Mouse (Mus musculus): ENCODE results near the gene Prrc2b. TPM values are rescaled to one million over a fixed set of nuclear protein-coding genes. Genes with fewer than 3 reads are reported as not detected.

The Prrc2b gene
- polyA plus RNA-seq, 1 experiment from 2014 or later: 60.0 TPM

DNA sequence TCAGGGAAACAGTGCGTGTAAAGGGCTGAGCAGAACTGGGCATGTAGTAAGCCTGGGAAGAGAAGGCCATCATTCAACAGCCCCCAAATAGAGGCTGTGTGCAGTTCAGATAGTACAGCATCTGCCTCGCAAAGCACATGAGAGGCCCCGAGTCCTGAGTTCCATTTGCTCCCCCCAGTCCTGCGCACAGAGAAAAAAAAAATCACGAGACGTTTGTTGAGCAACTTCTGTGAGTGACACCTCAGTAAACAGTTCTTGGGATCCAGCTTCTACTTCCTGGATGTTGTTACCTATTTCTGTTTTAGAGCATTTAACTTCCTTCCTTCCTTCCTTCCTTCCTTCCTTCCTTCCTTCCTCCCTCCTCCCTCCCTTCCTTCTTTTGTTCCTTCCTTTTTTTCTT is 9.3 kb upstream of the Prrc2b start:
- DNase-seq (ENCODE audit: low spot score): no peak
- no peaks in the 10 kb centered on the region for H3K9me3 ChIP-seq

DNA sequence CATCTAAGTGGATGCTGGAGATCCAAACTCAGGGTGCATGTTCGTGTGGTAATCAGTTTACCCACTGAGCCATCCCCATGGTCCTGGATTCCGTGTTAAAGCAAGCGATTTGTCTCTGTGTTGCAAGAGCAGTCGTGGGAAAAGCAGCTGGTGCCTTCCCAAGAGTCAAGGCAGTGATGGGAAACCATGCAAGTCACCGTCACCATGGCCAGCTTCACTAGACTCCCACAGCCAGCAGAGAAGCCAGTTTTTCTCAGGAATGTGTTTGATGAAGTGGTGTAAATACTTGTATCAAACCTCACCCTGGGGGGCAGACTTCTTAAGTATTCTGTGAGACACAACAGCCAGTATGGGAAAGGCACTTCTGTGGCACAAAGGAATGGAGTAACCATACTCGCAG is 8.5 kb upstream of the Prrc2b start:
- Histone ChIP-seq H3K27me3 (replicated peaks; ENCODE audit: low read depth, poor library complexity, severe bottlenecking) (no peaks in the 10 kb centered on the region), H3K4me1 (peaks cover 6% of the 10 kb centered on the region), H3K4me3 (no peak overlapping the region), H3K36me3 (replicated peaks) (no peaks in the 10 kb centered on the region), H3K9me3 (no peaks in the 10 kb centered on the region), H3K27ac (replicated peaks) (no peak overlapping the region)
- no peak for DNase-seq (ENCODE audit: low spot score)
- WGBS: 73% methylated on average over 6 of the region's 6 CpGs

More for the DNA sequence above, 9.3 kb upstream of the Prrc2b start:
- peaks cover 12% of the 10 kb centered on the region for H3K4me1 ChIP-seq
- WGBS: 79% methylated on average over 6 of the region's 6 CpGs
- no peak overlapping the region for H3K27ac ChIP-seq (replicated peaks)
- H3K36me3 ChIP-seq (replicated peaks): no peaks in the 10 kb centered on the region
- no peaks in the 10 kb centered on the region for H3K27me3 ChIP-seq (replicated peaks; ENCODE audit: low read depth, poor library complexity, severe bottlenecking)
- H3K4me3 ChIP-seq: no peak overlapping the region

GRCm38 (mm10) chr2:32144633-32145032 is 6.2 kb upstream of the Prrc2b start:
- 89% methylated on average over 5 of the region's 5 CpGs for WGBS
- Histone ChIP-seq H3K36me3 (replicated peaks) (no peaks in the 10 kb centered on the region), H3K4me1 (0 out of 2 replicates have a peak, but pooled peaks cover 4% of the 10 kb centered on the region), H3K4me3 (no peak overlapping the region), H3K27me3 (replicated peaks; ENCODE audit: low read depth, poor library complexity, severe bottlenecking) (no peaks in the 10 kb centered on the region), H3K9me3 (no peaks in the 10 kb centered on the region), H3K27ac (replicated peaks) (no peak overlapping the region)
- no peak for DNase-seq (ENCODE audit: low spot score)

- H3K27me3 ChIP-seq (replicated peaks; ENCODE audit: low read depth, poor library complexity, severe bottlenecking): no peaks in the 10 kb centered on the region
- H3K36me3 ChIP-seq (replicated peaks): no peaks in the 10 kb centered on the region
- H3K4me3 ChIP-seq: no peak overlapping the region
- no peak overlapping the region for H3K27ac ChIP-seq (replicated peaks)
- H3K9me3 ChIP-seq: no peaks in the 10 kb centered on the region
- DNase-seq (ENCODE audit: low spot score): no peak
- H3K4me1 ChIP-seq: peaks cover 10% of the 10 kb centered on the region
- 75% methylated on average over 5 of the region's 5 CpGs for WGBS
Measured at GRCm38 (mm10) chr2:32146617-32147162, 4.2 kb upstream of the Prrc2b start.

GRCm38 (mm10) chr2:32150135-32150534 is 747 bp upstream of the Prrc2b start:
- Histone ChIP-seq H3K27ac (replicated peaks) (peak overlapping the region; percentile 100), H3K4me1 (peaks cover 42% of the 10 kb centered on the region)
- WGBS: 13% methylated on average over 1 of the region's 1 CpGs

DNA sequence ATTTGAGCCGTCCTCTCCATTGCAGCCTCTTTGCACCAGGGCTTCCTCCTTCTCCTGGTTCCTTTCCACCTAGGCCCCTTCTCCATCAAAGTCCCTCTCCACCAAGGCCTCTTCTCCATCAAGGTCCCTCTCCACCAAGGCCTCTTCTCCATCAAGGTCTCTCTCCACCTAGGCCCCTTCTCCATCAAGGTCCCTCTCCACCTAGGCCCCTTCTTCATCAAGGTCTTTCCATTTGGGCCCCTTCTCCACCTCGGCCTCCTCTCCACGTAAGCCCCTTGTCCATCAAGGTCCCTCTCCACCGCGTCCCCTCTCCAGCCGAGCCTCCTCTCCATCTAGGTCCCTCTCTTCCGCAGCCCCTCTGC is 339 bp upstream of the Prrc2b start:
- Histone ChIP-seq H3K27me3 (replicated peaks; ENCODE audit: low read depth, poor library complexity, severe bottlenecking) (no peaks in the 10 kb centered on the region), H3K4me1 (peaks cover 47% of the 10 kb centered on the region), H3K4me3 (peak overlapping the region; percentile 96), H3K27ac (replicated peaks) (peak overlapping the region; percentile 100), H3K9me3 (no peaks in the 10 kb centered on the region), H3K36me3 (replicated peaks) (no peaks in the 10 kb centered on the region; the same call in 1 of the 2 replicates)
- 7% methylated on average over 7 of the region's 7 CpGs for WGBS
- no peak for DNase-seq (ENCODE audit: low spot score)

More at GRCm38 (mm10) chr2:32150135-32150534, 747 bp upstream of the Prrc2b start:
- no peak for DNase-seq (ENCODE audit: low spot score)
- Histone ChIP-seq H3K9me3 (no peaks in the 10 kb centered on the region), H3K36me3 (replicated peaks) (no peaks in the 10 kb centered on the region; the same call in 1 of the 2 replicates), H3K4me3 (peak overlapping the region; percentile 96), H3K27me3 (replicated peaks; ENCODE audit: low read depth, poor library complexity, severe bottlenecking) (no peaks in the 10 kb centered on the region)

DNA sequence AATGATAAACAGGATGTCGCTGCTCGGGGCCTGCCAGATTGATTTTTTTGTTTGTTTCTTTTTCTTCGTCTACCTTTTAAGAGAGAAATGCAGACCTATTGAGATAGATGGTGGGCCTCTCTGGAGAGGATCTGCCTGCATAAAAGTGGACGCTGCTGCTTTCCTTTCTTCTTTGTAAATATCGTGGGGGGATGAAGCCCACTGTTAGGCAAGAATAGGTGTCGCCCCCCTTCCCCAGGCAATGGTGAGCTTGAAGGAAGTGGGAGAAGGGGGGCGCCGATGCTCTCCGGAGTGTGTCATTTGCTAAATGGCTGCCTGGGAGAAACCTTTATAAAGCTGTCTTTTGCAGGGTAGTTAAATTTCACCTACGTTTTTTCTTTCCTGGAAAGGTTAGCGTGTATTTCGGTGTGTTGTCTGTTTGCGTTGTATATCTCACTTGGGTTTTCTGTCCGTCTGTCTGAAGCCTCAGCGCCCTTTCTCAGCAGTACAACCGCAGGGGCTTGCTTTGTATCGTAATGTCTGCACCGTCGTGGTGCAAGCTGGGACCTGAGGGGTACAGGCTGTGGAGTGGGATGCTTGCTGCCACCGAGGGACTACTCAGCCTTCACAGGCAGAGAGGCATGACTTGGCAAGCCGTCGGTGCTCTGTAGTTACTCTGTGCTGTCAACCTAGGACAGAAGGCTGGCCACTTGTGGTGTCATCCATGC is 931 bp downstream of the Prrc2b start:
- WGBS: under 1% methylated on average over 22 of the region's 22 CpGs
- peaks cover 59% of the 10 kb centered on the region for H3K4me1 ChIP-seq
- no peaks in the 10 kb centered on the region for H3K9me3 ChIP-seq
- H3K36me3 ChIP-seq (replicated peaks): no peaks in the 10 kb centered on the region; the same call in 1 of the 2 replicates
- DNase-seq (ENCODE audit: low spot score): peak; percentile 60
- H3K4me3 ChIP-seq: peak overlapping the region; percentile 96
- no peaks in the 10 kb centered on the region for H3K27me3 ChIP-seq (replicated peaks; ENCODE audit: low read depth, poor library complexity, severe bottlenecking)
- H3K27ac ChIP-seq (replicated peaks): peak overlapping the region; percentile 100

GRCm38 (mm10) chr2:32152367-32153034 is 1.6 kb downstream of the Prrc2b start:
- no peak for DNase-seq (ENCODE audit: low spot score)
- Histone ChIP-seq H3K4me1 (peaks cover 66% of the 10 kb centered on the region), H3K27me3 (replicated peaks; ENCODE audit: low read depth, poor library complexity, severe bottlenecking) (no peaks in the 10 kb centered on the region), H3K27ac (replicated peaks) (peak overlapping the region; percentile 100), H3K9me3 (no peaks in the 10 kb centered on the region), H3K4me3 (peak overlapping the region; percentile 96), H3K36me3 (replicated peaks) (no peaks in the 10 kb centered on the region; the same call in 1 of the 2 replicates)
- WGBS: 24% methylated on average over 12 of the region's 12 CpGs

DNA sequence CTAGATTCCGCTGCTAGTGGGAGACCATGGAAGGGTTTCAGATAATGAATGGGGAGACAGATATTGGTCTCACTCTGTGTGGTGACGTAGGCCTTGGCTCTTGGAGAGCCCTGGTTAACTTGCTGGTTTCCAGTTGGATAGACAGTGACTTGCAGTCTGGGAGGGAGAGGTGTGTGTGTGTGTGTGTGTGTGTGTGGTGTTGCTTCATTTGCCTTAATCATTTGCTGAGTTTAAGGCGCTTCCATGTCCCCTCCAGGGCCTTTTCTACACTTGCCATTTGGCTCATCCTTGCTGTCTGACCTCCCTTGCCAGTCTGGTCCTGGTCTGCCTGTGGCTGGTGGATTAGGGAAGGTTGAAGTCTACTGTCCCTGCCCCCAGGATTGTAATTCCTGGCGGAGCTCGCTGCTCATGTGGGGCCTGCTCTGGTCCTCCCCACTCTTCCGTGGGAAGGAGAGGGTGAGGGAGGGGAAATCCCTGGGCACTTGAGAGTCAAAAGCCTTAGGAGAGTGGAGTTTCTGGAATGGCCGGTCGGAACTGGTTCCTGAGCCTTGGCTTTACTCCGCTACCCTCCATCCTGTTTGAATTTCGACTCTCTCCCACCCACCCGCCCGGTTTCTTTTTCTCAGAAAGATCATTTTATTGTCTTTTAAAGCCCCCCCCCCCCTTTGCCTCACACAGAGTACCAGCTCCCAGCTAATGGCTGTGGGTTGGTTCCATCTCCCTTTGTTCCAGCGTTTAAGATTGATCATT is 2.3 kb downstream of the Prrc2b start:
- Histone ChIP-seq H3K27me3 (replicated peaks; ENCODE audit: low read depth, poor library complexity, severe bottlenecking) (no peaks in the 10 kb centered on the region), H3K36me3 (replicated peaks) (no peaks in the 10 kb centered on the region; the same call in 1 of the 2 replicates), H3K4me3 (peak overlapping the region; percentile 96), H3K9me3 (no peaks in the 10 kb centered on the region), H3K4me1 (peaks cover 73% of the 10 kb centered on the region), H3K27ac (replicated peaks) (peak overlapping the region; percentile 100)
- DNase-seq (ENCODE audit: low spot score): peak; percentile 51
- WGBS: 6% methylated on average over 13 of the region's 13 CpGs

DNA sequence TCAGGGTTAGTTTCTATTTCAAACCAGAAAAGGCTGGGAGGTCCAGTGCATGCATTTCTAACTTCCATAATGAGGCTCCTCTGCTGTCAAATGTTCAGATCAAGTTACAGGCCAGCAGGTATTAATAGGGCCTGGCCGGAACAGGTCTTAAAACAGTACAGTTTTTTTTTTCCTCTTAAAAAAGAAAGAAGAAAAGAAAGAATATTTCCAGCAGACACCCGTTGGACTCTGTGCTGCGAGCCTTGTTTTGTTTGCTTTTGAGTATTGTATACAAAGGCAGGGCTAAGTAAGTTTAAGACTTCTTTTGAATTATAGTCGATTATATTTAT is 2.9 kb downstream of the Prrc2b start:
- H3K27me3 ChIP-seq (replicated peaks; ENCODE audit: low read depth, poor library complexity, severe bottlenecking): no peaks in the 10 kb centered on the region
- peaks cover 4% of the 10 kb centered on the region for H3K36me3 ChIP-seq (replicated peaks)
- peak overlapping the region; percentile 96 for H3K4me3 ChIP-seq
- DNase-seq (ENCODE audit: low spot score): peak; percentile 15
- H3K4me1 ChIP-seq: peaks cover 79% of the 10 kb centered on the region
- H3K9me3 ChIP-seq: no peaks in the 10 kb centered on the region
- H3K27ac ChIP-seq (replicated peaks): peak overlapping the region; percentile 100
- WGBS: 33% methylated on average over 4 of the region's 4 CpGs

GRCm38 (mm10) chr2:32154334-32154997 is 3.6 kb downstream of the Prrc2b start:
- peaks cover 10% of the 10 kb centered on the region for H3K36me3 ChIP-seq (replicated peaks)
- no peaks in the 10 kb centered on the region for H3K9me3 ChIP-seq
- no peaks in the 10 kb centered on the region for H3K27me3 ChIP-seq (replicated peaks; ENCODE audit: low read depth, poor library complexity, severe bottlenecking)
- 28% methylated on average over 9 of the region's 9 CpGs for WGBS
- peak overlapping the region; percentile 100 for H3K27ac ChIP-seq (replicated peaks)
- DNase-seq (ENCODE audit: low spot score): no peak
- H3K4me1 ChIP-seq: peaks cover 86% of the 10 kb centered on the region
- peak overlapping the region; percentile 96 for H3K4me3 ChIP-seq

DNA sequence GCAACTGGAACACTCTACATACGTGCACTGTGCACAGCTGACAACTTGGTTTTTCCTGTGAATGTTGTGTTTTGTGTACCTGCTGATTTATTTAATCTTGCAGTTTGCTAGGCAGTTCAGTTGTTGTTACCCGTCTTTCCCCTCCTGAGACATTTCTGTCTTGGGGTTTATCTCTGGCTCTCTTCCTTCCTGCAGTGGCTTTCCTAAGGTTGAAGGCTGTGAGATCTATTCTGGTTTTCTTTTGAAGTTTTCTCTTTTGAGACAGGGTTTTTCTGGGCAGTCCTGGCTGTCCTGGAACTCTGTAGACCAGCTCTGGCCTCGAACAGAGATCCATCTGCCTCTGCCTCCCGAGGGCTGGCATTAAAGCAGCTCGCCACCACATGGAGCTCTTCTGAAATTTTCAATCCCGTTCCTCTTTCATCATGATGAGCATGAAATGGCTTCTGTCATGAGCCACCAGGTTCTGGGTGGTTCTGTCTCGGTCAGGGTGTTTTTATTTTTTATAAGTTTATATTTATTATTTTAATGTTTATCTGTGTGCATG is 4.2 kb downstream of the Prrc2b start:
- Histone ChIP-seq H3K4me1 (peaks cover 90% of the 10 kb centered on the region), H3K4me3 (peak overlapping the region; percentile 96; the same call in 1 of the 2 replicates), H3K27ac (replicated peaks) (0 out of 2 replicates have a peak overlapping the region, but pooled peaks have one; percentile 37), H3K9me3 (no peaks in the 10 kb centered on the region), H3K27me3 (replicated peaks; ENCODE audit: low read depth, poor library complexity, severe bottlenecking) (no peaks in the 10 kb centered on the region), H3K36me3 (replicated peaks) (peaks cover 16% of the 10 kb centered on the region)
- WGBS: 73% methylated on average over 7 of the region's 7 CpGs
- DNase-seq (ENCODE audit: low spot score): no peak
